Mouse (Mus musculus): ENCODE data around the gene Ceacam3.
"Not testable (repeated sequence)": the region's sequence is repeated elsewhere in the genome, so short reads cannot be mapped to it uniquely, and the experiment has no call there.

The Ceacam3 gene

DNA sequence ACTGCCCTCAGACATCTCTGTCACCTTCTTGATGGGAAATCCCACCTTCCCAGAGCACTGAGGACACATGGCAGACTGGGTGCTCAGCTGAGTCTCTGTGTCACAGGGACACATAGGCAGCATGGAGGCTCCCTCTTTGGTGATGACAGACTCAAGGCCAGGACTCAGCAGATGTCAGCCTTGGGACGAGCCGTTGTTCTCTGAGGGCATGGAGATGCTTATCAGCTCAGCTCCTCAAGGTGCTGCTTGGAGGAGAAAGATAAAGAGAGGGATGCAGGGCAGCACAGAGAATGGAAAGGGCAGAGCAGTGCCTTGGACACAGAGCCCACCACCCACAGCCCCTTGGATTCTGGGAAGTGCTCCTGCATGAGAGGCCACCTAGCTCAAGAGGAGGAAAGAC lies at the start of gene Ceacam3:
Gene Ceacam3 (plus strand): TSS at position 352 of the 400 bp plus-strand sequence.
- DNase-seq (ENCODE audit: low spot score), result no peak

DNA sequence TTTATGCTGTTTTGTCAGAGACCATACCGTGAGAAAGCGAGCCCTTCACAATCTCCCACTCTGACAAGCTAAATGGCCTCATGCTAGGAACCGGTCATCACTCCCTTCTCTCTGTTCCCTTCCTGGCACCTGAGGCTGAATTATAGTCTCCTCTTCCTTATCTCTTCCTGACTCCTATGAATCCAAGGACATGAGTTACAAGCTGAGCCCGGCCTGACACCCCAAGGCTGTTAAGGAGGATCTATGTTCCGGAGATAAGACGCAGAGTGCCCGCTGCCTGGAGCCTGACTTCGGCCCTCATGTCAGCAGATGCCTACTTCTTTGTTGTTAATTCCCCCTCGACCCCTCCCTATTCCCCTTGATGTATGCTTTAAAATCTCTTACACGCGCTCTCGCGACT lies 48.5 kb upstream of the Ceacam3 start:
- not testable (repeated sequence) for DNase-seq (ENCODE audit: low spot score)

DNA sequence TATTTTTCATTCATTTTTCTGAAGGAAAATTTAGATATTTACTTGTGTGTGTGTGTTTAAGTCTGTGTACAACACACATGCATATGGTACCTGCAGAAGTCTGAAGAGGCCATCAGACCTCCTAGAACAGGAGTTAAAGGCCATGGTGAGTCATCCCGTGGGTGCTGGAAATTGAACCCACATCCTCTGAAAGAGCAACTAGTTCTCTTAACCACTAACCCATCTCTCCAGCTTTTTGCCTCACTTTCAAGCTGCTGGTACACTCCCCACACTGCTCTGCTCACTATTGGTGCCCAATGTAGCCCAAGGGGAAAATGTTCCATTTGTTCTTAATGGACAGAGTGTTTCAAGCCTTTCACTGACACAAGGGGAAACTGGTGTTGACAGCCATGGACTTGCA lies 14.8 kb upstream of the Ceacam3 start:
- no peak for DNase-seq (ENCODE audit: low spot score)

DNA sequence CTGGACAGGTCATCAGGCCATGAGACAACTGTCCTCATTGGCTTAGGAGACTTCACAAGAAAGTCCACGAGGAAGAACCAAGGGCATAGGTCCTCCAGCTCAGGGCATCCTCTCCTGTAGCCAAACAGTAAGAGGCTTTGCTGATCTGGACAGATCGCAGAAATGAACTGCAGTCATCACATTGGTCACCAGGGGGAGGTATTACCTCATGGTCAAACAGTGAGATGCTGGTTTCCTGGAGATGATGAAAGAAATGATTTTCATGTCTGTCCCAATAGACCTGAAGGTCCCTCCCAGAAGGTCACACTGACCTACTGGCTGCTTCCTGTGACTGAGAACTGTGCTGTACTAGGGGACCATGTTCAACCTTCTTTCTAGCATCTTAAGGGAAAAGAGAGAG lies 5.6 kb downstream of the Ceacam3 start:
- peak; percentile 63 for DNase-seq (ENCODE audit: low spot score)

DNA sequence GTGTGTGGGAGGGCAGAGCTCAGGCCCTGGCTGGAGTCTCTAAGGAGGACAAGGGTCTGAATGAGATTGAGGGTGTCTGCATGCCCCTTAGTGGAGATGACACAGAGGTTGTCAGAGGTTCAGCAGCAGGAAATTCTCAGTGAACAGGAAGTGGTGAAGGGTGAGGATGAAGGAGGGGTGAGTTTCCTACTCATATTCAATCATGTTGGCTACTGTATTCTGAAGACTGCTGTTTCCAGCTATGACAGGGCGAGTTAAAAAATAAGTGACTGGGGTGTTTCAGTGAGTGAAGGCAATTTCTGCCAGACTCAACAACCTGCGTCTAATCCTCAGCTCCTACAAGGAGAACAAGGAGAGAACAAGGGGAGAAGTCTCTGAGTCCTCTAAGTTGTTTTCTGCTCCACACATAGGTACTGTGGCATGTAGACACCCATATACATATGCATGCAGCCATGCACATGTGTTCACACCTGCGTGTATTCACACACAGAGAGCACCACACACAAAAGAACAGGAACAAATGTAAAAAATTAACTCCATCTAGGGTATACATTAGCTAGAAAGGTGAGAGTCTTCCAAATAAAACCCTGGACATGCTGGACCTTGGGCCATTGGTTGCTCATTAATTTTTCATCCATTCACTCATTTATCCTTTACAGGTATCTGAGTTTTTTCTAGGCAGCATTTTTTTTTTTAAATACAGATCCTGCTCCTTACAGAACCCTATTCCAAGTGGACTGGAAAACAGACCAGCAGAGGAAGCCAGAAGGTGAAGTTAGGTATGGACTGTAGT lies 7.0 kb downstream of the Ceacam3 start:
- DNase-seq (ENCODE audit: low spot score), result no peak

DNA sequence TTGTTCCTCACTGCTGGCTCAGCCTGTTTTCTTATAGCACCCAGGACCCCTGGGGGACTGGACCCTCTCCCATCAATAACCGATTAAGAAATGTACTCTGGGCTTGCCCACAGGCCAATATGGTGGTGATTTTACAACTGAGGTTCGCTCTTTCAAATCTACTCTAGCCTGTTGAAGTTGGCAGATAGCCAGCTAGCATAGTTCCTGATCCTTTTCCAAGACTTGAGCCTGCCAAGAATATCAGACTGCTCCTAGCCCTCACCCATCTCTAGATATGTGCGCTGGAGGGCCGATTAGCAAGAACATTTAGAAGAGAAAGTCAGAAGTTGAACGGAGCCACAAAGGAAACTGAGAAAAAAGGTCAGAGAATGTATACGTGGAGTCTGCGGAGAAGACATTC lies 8.9 kb downstream of the Ceacam3 start:
- no peak for DNase-seq (ENCODE audit: low spot score)

DNA sequence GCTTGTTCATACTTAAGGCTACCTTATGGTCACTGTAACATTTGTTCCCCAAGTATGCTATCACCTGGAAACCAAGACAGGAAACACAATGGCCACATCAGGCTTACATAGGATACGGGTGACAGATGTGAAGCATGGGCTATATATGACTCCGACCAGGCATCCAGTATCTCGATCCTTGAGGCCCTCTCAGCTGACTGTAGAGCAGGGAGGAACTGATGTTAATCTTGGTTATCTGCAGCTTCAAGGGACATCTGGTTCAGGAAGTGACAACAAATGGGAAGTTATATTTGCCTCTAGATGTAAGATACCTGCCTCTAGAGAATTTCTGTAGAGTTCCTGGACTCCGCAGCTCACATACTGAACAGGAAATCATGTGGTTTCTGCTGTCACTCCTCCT lies 21.7 kb downstream of the Ceacam3 start:
- DNase-seq (ENCODE audit: low spot score), result no peak

DNA sequence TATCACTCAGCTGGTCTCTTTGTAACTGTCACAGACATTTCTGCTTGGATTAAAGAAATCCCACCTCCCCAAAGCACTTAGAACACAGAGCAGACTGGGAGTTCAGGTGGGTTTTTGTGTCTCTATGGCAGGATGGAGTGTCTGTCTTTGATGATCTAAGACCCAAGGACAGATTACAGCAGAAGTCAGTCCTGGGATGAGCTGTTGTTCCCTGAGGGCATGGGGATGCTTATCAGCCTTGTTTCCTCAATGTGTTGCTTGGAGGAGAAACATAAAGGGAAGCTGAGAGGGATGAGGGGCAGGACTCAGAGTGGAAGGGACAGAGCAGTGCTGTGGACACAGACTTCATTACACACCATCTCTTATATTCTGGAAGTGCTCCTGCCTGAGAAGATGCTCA lies 53.1 kb downstream of the Ceacam3 start, which contains the start of gene Psg29:
Gene Psg29 (plus strand): TSS at position 301 of the 400 bp plus-strand sequence.
- no peak for DNase-seq (ENCODE audit: low spot score)

DNA sequence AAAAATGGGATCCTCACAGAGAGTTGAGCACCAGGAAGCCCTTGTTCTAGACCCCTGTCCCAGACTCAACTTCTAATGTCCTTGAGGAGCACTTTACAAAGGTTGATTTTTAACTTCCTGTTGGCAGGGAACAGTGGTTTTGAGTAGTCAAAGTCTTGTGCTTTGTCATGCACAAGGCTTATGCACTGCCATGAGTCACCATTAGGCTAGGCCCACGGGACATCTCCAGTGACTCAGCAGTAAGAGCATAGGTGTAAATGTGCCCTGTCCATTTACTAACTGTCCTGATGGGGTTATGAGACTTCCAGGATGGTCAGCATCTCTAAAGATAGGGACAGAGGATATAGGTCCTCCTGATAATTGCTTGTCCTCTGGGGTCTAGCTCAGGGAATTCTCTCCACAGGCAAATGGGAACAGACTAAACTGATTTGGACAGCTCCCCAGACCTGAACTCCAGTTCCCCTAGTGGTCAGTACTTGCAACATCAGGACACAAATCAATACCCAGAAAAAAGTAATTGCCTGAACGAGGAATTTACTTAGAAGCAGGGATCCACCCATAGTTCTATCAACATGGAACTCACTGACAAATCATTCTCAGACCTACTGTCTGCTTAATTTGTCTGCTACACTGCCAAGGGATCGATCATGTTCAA lies 55.6 kb downstream of the Ceacam3 start:
- DNase-seq (ENCODE audit: low spot score), result peak; percentile 3
